Mouse (Mus musculus): ENCODE results near the gene Ugt1a2. TPM values are rescaled to one million over a fixed set of nuclear protein-coding genes. Genes with fewer than 3 reads are reported as not detected.

Ugt1a2 gene
- polyA plus RNA-seq, 1 experiment from 2014 or later, result not detected

DNA sequence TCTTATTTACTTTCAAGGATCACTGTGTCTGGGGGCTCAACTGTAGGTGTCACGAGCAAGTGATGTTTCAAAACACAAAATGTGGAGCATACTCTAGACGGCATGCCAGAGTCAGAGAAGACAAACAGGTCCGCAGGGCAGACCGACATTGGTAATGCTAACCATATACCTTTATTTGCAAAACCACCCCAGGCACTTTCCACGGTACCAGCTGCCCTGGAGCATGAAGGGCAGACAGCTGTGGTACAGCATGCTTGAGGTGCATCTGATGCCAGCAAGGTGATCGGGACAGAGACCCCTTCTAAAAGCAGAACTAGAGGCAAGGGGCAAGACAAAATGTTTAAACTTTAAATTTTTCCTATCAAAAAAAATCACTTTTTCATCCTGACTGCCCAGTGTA is 62.6 kb downstream of the Ugt1a2 start:
- no peak for ATAC-seq (replicated peaks; ENCODE audit: insufficient number of reproducible peaks, low FRiP score, low TSS enrichment, low read depth)
- H3K27ac ChIP-seq (replicated peaks; ENCODE audit: low read depth, low read length), result no peak overlapping the region
- DNase-seq (ENCODE audit: low spot score), result no peak
- H3K4me2 ChIP-seq (ENCODE audit: low read depth, low read length), result no peak overlapping the region
- no peaks in the 10 kb centered on the region for H3K4me1 ChIP-seq (ENCODE audit: control insufficient read depth, insufficient read depth, low read length)
- no peaks in the 10 kb centered on the region for H3K27me3 ChIP-seq (ENCODE audit: control insufficient read depth, insufficient read depth, low read length)
- H3K9me3 ChIP-seq (replicated peaks; ENCODE audit: control insufficient read depth, low read length), result peaks cover 16% of the 10 kb centered on the region
- no peak overlapping the region for H3K9ac ChIP-seq (replicated peaks; ENCODE audit: low read length)
- peaks cover 83% of the 10 kb centered on the region for H3K36me3 ChIP-seq (replicated peaks; ENCODE audit: control insufficient read depth, insufficient read depth, low read depth, low read length)
- 75% methylated on average over 6 of the region's 6 CpGs for WGBS
- no peak overlapping the region for H3K4me3 ChIP-seq (ENCODE audit: low read depth, low read length)

DNA sequence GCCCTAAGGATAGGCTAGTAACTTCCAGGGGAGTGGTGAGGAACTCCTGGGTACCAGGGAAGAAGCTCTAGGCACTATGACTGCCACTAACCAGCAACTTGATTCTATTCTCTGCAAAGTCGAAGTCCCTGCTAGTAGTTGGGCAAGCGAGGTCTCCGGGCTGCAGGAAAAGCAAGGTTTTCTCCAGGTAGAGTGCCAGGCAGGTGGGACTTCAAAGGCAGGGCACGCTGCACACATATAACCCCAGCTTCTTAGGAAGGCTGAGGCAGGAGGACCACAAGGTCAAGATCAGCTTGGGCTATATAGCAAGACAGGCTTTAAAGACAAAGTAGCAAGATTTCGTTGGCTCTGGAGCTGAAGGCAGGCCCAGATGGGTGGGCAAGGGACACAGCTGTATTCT is 63.4 kb downstream of the Ugt1a2 start:
- H3K4me1 ChIP-seq (ENCODE audit: control insufficient read depth, insufficient read depth, low read length), result no peaks in the 10 kb centered on the region
- H3K27ac ChIP-seq (replicated peaks; ENCODE audit: low read depth, low read length), result no peak overlapping the region
- H3K36me3 ChIP-seq (replicated peaks; ENCODE audit: control insufficient read depth, insufficient read depth, low read depth, low read length), result peaks cover 91% of the 10 kb centered on the region
- WGBS, result 89% methylated on average over 5 of the region's 5 CpGs
- DNase-seq (ENCODE audit: low spot score), result no peak
- H3K9ac ChIP-seq (replicated peaks; ENCODE audit: low read length), result no peak overlapping the region
- ATAC-seq (replicated peaks; ENCODE audit: insufficient number of reproducible peaks, low FRiP score, low TSS enrichment, low read depth), result no peak
- peaks cover 9% of the 10 kb centered on the region for H3K9me3 ChIP-seq (replicated peaks; ENCODE audit: control insufficient read depth, low read length)
- H3K27me3 ChIP-seq (ENCODE audit: control insufficient read depth, insufficient read depth, low read length), result no peaks in the 10 kb centered on the region
- no peak overlapping the region for H3K4me2 ChIP-seq (ENCODE audit: low read depth, low read length)
- H3K4me3 ChIP-seq (ENCODE audit: low read depth, low read length), result no peak overlapping the region

DNA sequence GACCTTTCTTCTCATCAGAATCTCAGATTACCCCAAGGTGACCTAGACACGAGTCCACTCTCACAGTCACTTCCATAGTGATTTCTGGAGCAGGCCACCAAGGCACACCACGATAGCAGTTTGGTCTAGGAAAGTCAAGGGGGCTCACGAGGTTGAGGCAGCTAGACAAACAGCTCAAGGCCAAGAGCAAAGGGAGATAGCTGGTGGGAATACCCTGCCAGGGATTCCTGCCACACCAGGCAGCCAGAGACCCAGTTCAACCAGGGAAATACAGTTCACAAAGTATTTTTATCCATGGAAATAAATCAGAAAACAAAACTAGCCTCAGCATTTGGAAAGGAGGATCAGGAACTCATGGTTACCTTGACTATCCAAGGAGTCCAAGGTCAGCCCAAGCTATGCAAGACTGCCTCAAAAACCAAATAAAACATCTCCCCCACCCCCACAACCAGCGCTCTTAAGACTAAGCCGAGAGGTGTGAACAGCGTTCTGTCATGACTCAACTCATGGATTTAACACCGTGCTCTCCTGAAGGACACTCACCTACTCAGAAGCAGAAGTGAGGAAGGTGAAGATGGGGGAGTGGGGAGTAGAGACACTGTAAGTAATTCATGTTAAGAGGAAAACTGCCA is 64.0 kb downstream of the Ugt1a2 start:
- H3K27ac ChIP-seq (replicated peaks; ENCODE audit: low read depth, low read length), result no peak overlapping the region
- DNase-seq (ENCODE audit: low spot score), result no peak
- H3K4me2 ChIP-seq (ENCODE audit: low read depth, low read length), result no peak overlapping the region
- H3K27me3 ChIP-seq (ENCODE audit: control insufficient read depth, insufficient read depth, low read length), result no peaks in the 10 kb centered on the region
- H3K36me3 ChIP-seq (replicated peaks; ENCODE audit: control insufficient read depth, insufficient read depth, low read depth, low read length), result peaks cover 97% of the 10 kb centered on the region
- 88% methylated on average over 7 of the region's 7 CpGs for WGBS
- no peaks in the 10 kb centered on the region for H3K4me1 ChIP-seq (ENCODE audit: control insufficient read depth, insufficient read depth, low read length)
- H3K9ac ChIP-seq (replicated peaks; ENCODE audit: low read length), result no peak overlapping the region
- H3K4me3 ChIP-seq (ENCODE audit: low read depth, low read length), result no peak overlapping the region
- no peak for ATAC-seq (replicated peaks; ENCODE audit: insufficient number of reproducible peaks, low FRiP score, low TSS enrichment, low read depth)
- H3K9me3 ChIP-seq (replicated peaks; ENCODE audit: control insufficient read depth, low read length), result peaks cover 4% of the 10 kb centered on the region

DNA sequence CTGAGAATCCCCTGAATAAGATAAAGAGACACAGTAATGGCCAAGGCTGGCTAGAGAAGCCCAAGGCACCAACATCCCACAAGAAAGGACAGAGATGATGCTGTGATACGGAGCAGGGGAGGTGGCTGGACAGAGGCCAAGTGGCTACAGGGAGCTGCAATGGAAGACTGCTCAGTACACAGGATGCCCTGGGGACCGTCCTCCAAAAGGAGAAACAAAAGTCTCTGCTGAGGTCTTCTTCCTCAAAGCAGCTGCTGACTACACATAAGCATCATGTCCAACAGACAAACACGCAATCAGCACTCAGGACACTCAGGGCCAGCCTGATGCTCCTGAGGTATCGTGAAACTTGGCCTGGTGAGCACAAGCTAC is 64.5 kb downstream of the Ugt1a2 start:
- Histone ChIP-seq H3K9ac (replicated peaks; ENCODE audit: low read length) (no peak overlapping the region), H3K27ac (replicated peaks; ENCODE audit: low read depth, low read length) (no peak overlapping the region), H3K4me2 (ENCODE audit: low read depth, low read length) (no peak overlapping the region), H3K4me3 (ENCODE audit: low read depth, low read length) (no peak overlapping the region), H3K36me3 (replicated peaks; ENCODE audit: control insufficient read depth, insufficient read depth, low read depth, low read length) (peaks cover 97% of the 10 kb centered on the region), H3K4me1 (ENCODE audit: control insufficient read depth, insufficient read depth, low read length) (no peaks in the 10 kb centered on the region), H3K9me3 (replicated peaks; ENCODE audit: control insufficient read depth, low read length) (peaks cover 3% of the 10 kb centered on the region; the same call in 1 of the 2 replicates), H3K27me3 (ENCODE audit: control insufficient read depth, insufficient read depth, low read length) (no peaks in the 10 kb centered on the region)
- 76% methylated on average over 4 of the region's 4 CpGs for WGBS
- no peak for DNase-seq (ENCODE audit: low spot score)
- no peak for ATAC-seq (replicated peaks; ENCODE audit: insufficient number of reproducible peaks, low FRiP score, low TSS enrichment, low read depth)

DNA sequence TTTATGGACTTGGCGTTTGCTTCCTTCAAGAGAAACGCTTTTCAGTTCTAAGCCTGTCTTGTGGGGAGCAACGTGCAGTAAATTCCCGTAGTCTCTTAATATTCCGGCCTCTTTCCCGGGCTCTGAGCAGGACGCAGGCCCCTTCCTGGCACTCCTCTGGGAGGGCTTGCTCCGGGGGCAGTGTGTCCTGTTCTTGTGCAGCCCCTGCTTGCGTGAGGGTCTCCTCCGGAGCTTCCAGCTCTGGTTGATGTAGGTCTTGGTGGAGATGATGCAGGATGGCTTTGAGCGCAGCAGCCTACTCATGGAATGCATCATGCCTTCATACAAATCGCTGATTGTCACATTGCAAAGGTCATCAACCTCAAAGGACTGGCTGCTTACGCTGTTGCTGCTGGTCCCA is 65.7 kb downstream of the Ugt1a2 start:
- no peak for DNase-seq (ENCODE audit: low spot score)
- Histone ChIP-seq H3K4me3 (ENCODE audit: low read depth, low read length) (no peak overlapping the region), H3K9me3 (replicated peaks; ENCODE audit: control insufficient read depth, low read length) (no peaks in the 10 kb centered on the region; the same call in 1 of the 2 replicates), H3K4me2 (ENCODE audit: low read depth, low read length) (no peak overlapping the region), H3K27me3 (ENCODE audit: control insufficient read depth, insufficient read depth, low read length) (no peaks in the 10 kb centered on the region), H3K4me1 (ENCODE audit: control insufficient read depth, insufficient read depth, low read length) (no peaks in the 10 kb centered on the region), H3K9ac (replicated peaks; ENCODE audit: low read length) (no peak overlapping the region), H3K36me3 (replicated peaks; ENCODE audit: control insufficient read depth, insufficient read depth, low read depth, low read length) (peaks cover 88% of the 10 kb centered on the region), H3K27ac (replicated peaks; ENCODE audit: low read depth, low read length) (no peak overlapping the region)
- ATAC-seq (replicated peaks; ENCODE audit: insufficient number of reproducible peaks, low FRiP score, low TSS enrichment, low read depth), result no peak
- 90% methylated on average over 13 of the region's 13 CpGs for WGBS

DNA sequence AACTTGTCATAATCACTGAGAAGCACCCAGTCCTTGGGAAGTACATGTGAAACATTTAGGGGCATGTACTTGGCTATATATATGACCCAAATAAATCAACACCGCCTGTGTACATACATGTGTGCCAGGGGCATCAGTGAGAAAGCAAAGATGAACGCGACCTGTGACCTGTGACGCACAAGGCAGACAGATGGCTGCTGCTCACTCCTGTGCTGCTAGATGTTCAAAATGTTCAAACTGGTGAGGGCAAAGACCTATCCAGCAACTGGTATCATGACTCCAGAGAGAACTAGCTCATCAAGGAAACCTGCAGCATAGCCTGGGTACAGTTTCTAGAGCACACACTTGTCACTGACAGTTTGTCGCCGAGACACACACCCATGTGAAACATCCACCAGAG is 67.1 kb downstream of the Ugt1a2 start:
- Histone ChIP-seq H3K4me3 (ENCODE audit: low read depth, low read length) (no peak overlapping the region), H3K4me1 (ENCODE audit: control insufficient read depth, insufficient read depth, low read length) (no peaks in the 10 kb centered on the region), H3K36me3 (replicated peaks; ENCODE audit: control insufficient read depth, insufficient read depth, low read depth, low read length) (peaks cover 84% of the 10 kb centered on the region), H3K27ac (replicated peaks; ENCODE audit: low read depth, low read length) (no peak overlapping the region), H3K9ac (replicated peaks; ENCODE audit: low read length) (no peak overlapping the region), H3K9me3 (replicated peaks; ENCODE audit: control insufficient read depth, low read length) (no peaks in the 10 kb centered on the region; the same call in 1 of the 2 replicates), H3K27me3 (ENCODE audit: control insufficient read depth, insufficient read depth, low read length) (no peaks in the 10 kb centered on the region), H3K4me2 (ENCODE audit: low read depth, low read length) (no peak overlapping the region)
- DNase-seq (ENCODE audit: low spot score), result no peak
- no peak; the same call in 1 of the 2 replicates for ATAC-seq (replicated peaks; ENCODE audit: insufficient number of reproducible peaks, low FRiP score, low TSS enrichment, low read depth)
- WGBS, result 93% methylated on average over 6 of the region's 6 CpGs

DNA sequence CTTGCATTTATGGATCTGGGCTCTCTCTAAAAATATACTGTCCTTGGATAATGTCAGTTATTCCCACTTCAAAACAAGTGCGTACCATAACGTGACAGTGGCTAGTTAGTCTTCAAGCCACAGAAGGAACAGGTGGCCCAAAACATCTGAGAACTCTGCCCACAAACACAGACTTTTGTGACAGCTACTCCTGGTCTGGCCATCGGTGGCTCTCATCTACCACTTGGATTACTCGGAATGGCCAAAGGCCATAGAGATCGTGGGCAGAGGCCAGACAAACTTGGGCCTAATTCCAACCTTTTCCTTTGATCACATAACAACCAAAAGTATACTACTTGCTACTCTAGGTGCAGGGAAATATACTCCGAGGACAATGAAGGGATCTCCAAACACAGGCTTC is 67.7 kb downstream of the Ugt1a2 start:
- no peak overlapping the region for H3K4me2 ChIP-seq (ENCODE audit: low read depth, low read length)
- DNase-seq (ENCODE audit: low spot score) (no peak), ATAC-seq (replicated peaks; ENCODE audit: insufficient number of reproducible peaks, low FRiP score, low TSS enrichment, low read depth) (no peak)
- no peaks in the 10 kb centered on the region for H3K4me1 ChIP-seq (ENCODE audit: control insufficient read depth, insufficient read depth, low read length)
- no peaks in the 10 kb centered on the region for H3K27me3 ChIP-seq (ENCODE audit: control insufficient read depth, insufficient read depth, low read length)
- no peak overlapping the region for H3K4me3 ChIP-seq (ENCODE audit: low read depth, low read length)
- H3K36me3 ChIP-seq (replicated peaks; ENCODE audit: control insufficient read depth, insufficient read depth, low read depth, low read length), result peaks cover 82% of the 10 kb centered on the region
- H3K27ac ChIP-seq (replicated peaks; ENCODE audit: low read depth, low read length), result no peak overlapping the region
- no peaks in the 10 kb centered on the region; the same call in 1 of the 2 replicates for H3K9me3 ChIP-seq (replicated peaks; ENCODE audit: control insufficient read depth, low read length)
- H3K9ac ChIP-seq (replicated peaks; ENCODE audit: low read length), result no peak overlapping the region
- WGBS, result 85% methylated on average over 6 of the region's 6 CpGs
